Mouse (Mus musculus) MEL (cell line): Measurements from ENCODE around the gene Suclg1. TPM values are rescaled to one million over a fixed set of nuclear protein-coding genes. Genes with fewer than 3 reads are reported as not detected.

ENCODE experiments used
- DNase-seq: peaks from one replicate; pipeline ENCODE4 v3.0.0; 2011; ENCODE audit warnings: low read depth, low spot score
- H3K27ac ChIP-seq: 2 replicates; pipeline ENCODE4 v1.5.1; 2012; ENCODE audit warnings: low read depth, mild to moderate bottlenecking, control low read depth, low read length, moderate library complexity; ENCODE audit not compliant: control insufficient read depth
- H3K27me3 ChIP-seq, 2 experiments: fragments of 150-350 bp in 1 of 2; sonication (generic) in 1 of 2; 2 replicates each; pipeline ENCODE4 v1.6.1; 2012; ENCODE audit warnings: low read length in 2 of 2, mild to moderate bottlenecking in 2 of 2, improper control_type of control experiment in 1 of 2, moderate library complexity in 1 of 2; ENCODE audit not compliant: insufficient read depth in 2 of 2, control insufficient read depth in 1 of 2
- H3K36me3 ChIP-seq, 2 experiments: 2 replicates each; pipeline ENCODE4 v1.6.1; 2012 to 2014; ENCODE audit warnings: low read length in 2 of 2, improper control_type of control experiment in 1 of 2, inconsistent platforms in 1 of 2, mild to moderate bottlenecking in 1 of 2; ENCODE audit not compliant: insufficient read depth in 2 of 2, control insufficient read depth in 1 of 2
- H3K4me1 ChIP-seq, 2 experiments: fragments of 150-350 bp in 1 of 2; sonication (generic) in 1 of 2; 2 replicates each; pipeline ENCODE4 v1.6.1; 2012; ENCODE audit warnings: low read length in 2 of 2, improper control_type of control experiment in 1 of 2, mild to moderate bottlenecking in 1 of 2; ENCODE audit not compliant: insufficient read depth in 2 of 2, control insufficient read depth in 1 of 2
- H3K4me3 ChIP-seq, 2 experiments: fragments of 150-350 bp in 1 of 2; sonication (generic) in 1 of 2; 2 replicates each; pipeline ENCODE4 v1.5.1; 2012; ENCODE audit warnings: low read depth in 2 of 2, low read length in 2 of 2, mild to moderate bottlenecking in 2 of 2, moderate library complexity in 2 of 2, control low read depth in 1 of 2, improper control_type of control experiment in 1 of 2; ENCODE audit not compliant: control insufficient read depth in 1 of 2, insufficient read depth in 1 of 2
- H3K79me2 ChIP-seq: 2 replicates; pipeline ENCODE4 v1.6.1; 2012; ENCODE audit warnings: mild to moderate bottlenecking, low read length, moderate library complexity; ENCODE audit not compliant: control insufficient read depth, poor library complexity, insufficient read depth
- H3K9ac ChIP-seq: 2 replicates; pipeline ENCODE4 v1.6.1; 2012; ENCODE audit warnings: low read depth, mild to moderate bottlenecking, control low read depth, low read length, moderate library complexity; ENCODE audit not compliant: control insufficient read depth, poor library complexity, severe bottlenecking
- H3K9me3 ChIP-seq: fragments of 150-350 bp; sonication (generic); replicated peaks from 2 replicates; pipeline ENCODE4 v1.6.1; 2012; ENCODE audit warnings: mild to moderate bottlenecking, low read length, improper control_type of control experiment, moderate library complexity; ENCODE audit not compliant: insufficient read depth
- BHLHE40 ChIP-seq: IDR thresholded peaks from 2 replicates; pipeline ENCODE4 v1.6.1; 2012; ENCODE audit warnings: low read depth, mild to moderate bottlenecking, inconsistent platforms, low read length, improper control_type of control experiment, borderline replicate concordance
- CHD2 ChIP-seq: IDR thresholded peaks from 2 replicates; pipeline ENCODE4 v1.6.1; 2011; ENCODE audit warnings: low read length, improper control_type of control experiment
- GABPA ChIP-seq: IDR thresholded peaks from 2 replicates; pipeline ENCODE4 v1.6.1; 2012; ENCODE audit warnings: low read depth, mild to moderate bottlenecking, inconsistent platforms, low read length, improper control_type of control experiment, moderate library complexity
- HCFC1 ChIP-seq: IDR thresholded peaks from 2 replicates; pipeline ENCODE4 v1.6.1; 2012; ENCODE audit warnings: low read depth, mild to moderate bottlenecking, inconsistent platforms, low read length, improper control_type of control experiment, moderate library complexity
- MAFK ChIP-seq: IDR thresholded peaks from 2 replicates; pipeline ENCODE4 v1.6.1; 2011; ENCODE audit warnings: low read depth, mild to moderate bottlenecking, low read length, improper control_type of control experiment, borderline replicate concordance
- MAZ ChIP-seq: IDR thresholded peaks from 2 replicates; pipeline ENCODE4 v1.6.1; 2012; ENCODE audit warnings: low read depth, mild to moderate bottlenecking, inconsistent platforms, low read length, improper control_type of control experiment
- MYB ChIP-seq: IDR thresholded peaks from 2 replicates; pipeline ENCODE4 v1.6.1; 2011; ENCODE audit warnings: mild to moderate bottlenecking, low read depth, low read length, improper control_type of control experiment
- MYC ChIP-seq: IDR thresholded peaks from 2 replicates; pipeline ENCODE4 v1.6.1; 2011; ENCODE audit warnings: low read depth, mild to moderate bottlenecking, low read length, improper control_type of control experiment, moderate library complexity
- NELFE ChIP-seq: IDR thresholded peaks from 2 replicates; pipeline ENCODE4 v1.6.1; 2011; ENCODE audit warnings: low read depth, low read length, improper control_type of control experiment
- POLR2AphosphoS5 ChIP-seq: IDR thresholded peaks from 2 replicates; pipeline ENCODE4 v1.6.1; 2012; ENCODE audit warnings: low read depth, borderline replicate concordance, mild to moderate bottlenecking, inconsistent platforms, low read length, moderate library complexity, mixed read lengths
- RAD21 ChIP-seq: IDR thresholded peaks from 2 replicates; pipeline ENCODE4 v1.6.1; 2011; ENCODE audit warnings: mild to moderate bottlenecking, low read depth, low read length, improper control_type of control experiment
- SMC3 ChIP-seq: IDR thresholded peaks from 2 replicates; pipeline ENCODE4 v1.6.1; 2011; ENCODE audit warnings: low read depth, low read length, improper control_type of control experiment
- TAL1 ChIP-seq: IDR thresholded peaks from 2 replicates; pipeline ENCODE4 v1.6.1; 2012; ENCODE audit warnings: mild to moderate bottlenecking, inconsistent platforms, low read length, moderate library complexity, mixed read lengths
- TBP ChIP-seq: IDR thresholded peaks from 2 replicates; pipeline ENCODE4 v1.8.0; 2011; ENCODE audit warnings: low read depth, low read length, improper control_type of control experiment
- UBTF ChIP-seq: IDR thresholded peaks from 2 replicates; pipeline ENCODE4 v1.6.1; 2012; ENCODE audit warnings: low read depth, mild to moderate bottlenecking, inconsistent platforms, low read length, improper control_type of control experiment, moderate library complexity, borderline replicate concordance; ENCODE audit not compliant: insufficient read depth
- ZC3H11A ChIP-seq: IDR thresholded peaks from 2 replicates; pipeline ENCODE4 v1.6.1; 2012; ENCODE audit warnings: low read depth, mild to moderate bottlenecking, inconsistent platforms, low read length, improper control_type of control experiment
- ZKSCAN1 ChIP-seq: IDR thresholded peaks from 2 replicates; pipeline ENCODE4 v1.6.1; 2012; ENCODE audit warnings: low read depth, mild to moderate bottlenecking, inconsistent platforms, low read length, improper control_type of control experiment, moderate library complexity
- polyA plus RNA-seq, 2 experiments: library from polyadenylated mRNA; stranded (reverse) in 1 of 2; unstranded in 1 of 2; fragments of >175 nt in 1 of 2; fragments of >200 nt in 1 of 2; gene quantifications; 2 replicates each; pipeline versions ENCODE4 v1.2.1 to v1.2.4; 2012; ENCODE audit warnings: low replicate concordance in 2 of 2, low read depth in 1 of 2; ENCODE audit not compliant: insufficient read length in 2 of 2, insufficient read depth in 1 of 2, missing spikeins in 1 of 2
- total RNA-seq: library from RNA; depleted of rRNA; stranded (reverse); fragments of 300-350 nt; gene quantifications from 2 replicates; pipeline ENCODE4 v1.2.3, GENCODE M21; 2012

Suclg1 gene
- total and polyA plus RNA-seq, 3 experiments = 158 to 207 TPM; not detected in 1

GRCm38 (mm10) chr6:73257068-73257467 lies 8.9 kb downstream of the Suclg1 start:
- Histone ChIP-seq H3K27ac (no peak overlapping the region), H3K9ac (no peak overlapping the region), H3K4me1 (no peaks in the 10 kb centered on the region), H3K4me3 (no peak overlapping the region), H3K27me3 (no peaks in the 10 kb centered on the region), H3K36me3 (peaks cover 2% of the 10 kb centered on the region in 2 experiments; a peak in 2 of 4 replicates), H3K9me3 (no peaks in the 10 kb centered on the region), H3K79me2 (peaks cover 19% of the 10 kb centered on the region)
- no peak for DNase-seq
- TF ChIP-seq BHLHE40 (no peak), RAD21 (no peak), SMC3 (no peak), CHD2 (no peak), GABPA (no peak), TBP (no peak), MAZ (no peak), UBTF (no peak), MAFK (no peak), HCFC1 (no peak), TAL1 (no peak)

GRCm38 (mm10) chr6:73260110-73260509 lies 11.9 kb downstream of the Suclg1 start:
- H3K36me3 ChIP-seq = peaks cover 0 to 4% of the 10 kb centered on the region in 2 experiments; a peak in 2 of 4 replicates
- no peaks in the 10 kb centered on the region for H3K27me3 ChIP-seq
- no peaks in the 10 kb centered on the region for H3K4me1 ChIP-seq
- H3K4me3 ChIP-seq = no peak overlapping the region
- DNase-seq = no peak
- no peak for TF ChIP-seq ZKSCAN1
- TF ChIP-seq MYC = no peak
- no peak for TF ChIP-seq CHD2
- no peak for TF ChIP-seq ZC3H11A
- no peak for TF ChIP-seq MYB
- no peak for TF ChIP-seq MAFK
- TF ChIP-seq NELFE = no peak
- TF ChIP-seq TAL1 = no peak
- no peak for TF ChIP-seq HCFC1
- no peak for TF ChIP-seq TBP
- TF ChIP-seq POLR2AphosphoS5 = no peak
- no peaks in the 10 kb centered on the region for H3K79me2 ChIP-seq
- no peak overlapping the region for H3K27ac ChIP-seq
- no peaks in the 10 kb centered on the region for H3K9me3 ChIP-seq
- H3K9ac ChIP-seq = no peak overlapping the region
